Mouse (Mus musculus) spleen, postnatal 14 days (tissue): ENCODE data around the gene F5.
"Not testable (repeated sequence)": the region's sequence is repeated elsewhere in the genome, so short reads cannot be mapped to it uniquely, and the experiment has no call there.

Experiments
- DNase-seq, 2 experiments: peaks; one replicate each; pipeline ENCODE4 v3.0.0; 2021 to 2022; ENCODE audit warnings: low spot score in 2 of 2

F5 gene

DNA sequence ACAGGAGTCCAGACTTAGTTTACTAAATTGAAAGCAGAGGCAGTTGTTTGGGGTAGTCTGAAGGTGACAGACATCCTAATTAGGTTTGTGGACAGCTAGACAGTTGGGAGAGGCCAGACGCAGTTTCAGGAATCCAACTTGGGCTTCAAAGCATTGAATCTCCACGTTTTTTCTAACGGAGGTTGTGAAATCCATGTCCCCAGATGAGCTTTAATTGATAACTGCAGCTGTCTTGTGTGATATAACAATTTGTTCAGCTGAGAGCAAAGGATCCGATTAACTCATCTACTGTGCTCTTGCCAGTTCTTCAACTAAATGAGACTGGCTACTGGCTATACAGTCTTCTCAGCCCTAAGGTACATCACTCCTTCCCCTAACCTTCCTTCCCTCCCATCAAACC lies 6.9 kb downstream of the F5 start:
- DNase-seq: no peak

DNA sequence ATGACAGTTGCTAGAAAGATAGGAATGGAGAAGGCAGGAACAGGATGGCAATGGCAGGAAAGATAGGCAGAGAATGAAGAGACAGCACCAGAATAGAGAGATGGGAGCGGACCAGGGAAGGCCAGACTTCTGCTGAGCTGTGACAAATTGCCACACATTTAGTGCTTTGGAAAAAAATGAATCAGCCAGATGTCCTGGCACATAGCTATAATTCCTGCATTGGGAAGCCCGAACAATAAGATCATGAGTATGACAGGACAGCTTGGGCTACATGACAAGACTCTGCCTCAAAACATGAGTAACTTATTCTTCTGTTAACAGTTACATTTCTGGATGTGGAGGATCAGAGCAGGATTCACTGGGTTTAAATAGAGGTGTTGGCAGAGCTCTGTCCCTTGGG lies 8.1 kb downstream of the F5 start:
- no peak for DNase-seq

DNA sequence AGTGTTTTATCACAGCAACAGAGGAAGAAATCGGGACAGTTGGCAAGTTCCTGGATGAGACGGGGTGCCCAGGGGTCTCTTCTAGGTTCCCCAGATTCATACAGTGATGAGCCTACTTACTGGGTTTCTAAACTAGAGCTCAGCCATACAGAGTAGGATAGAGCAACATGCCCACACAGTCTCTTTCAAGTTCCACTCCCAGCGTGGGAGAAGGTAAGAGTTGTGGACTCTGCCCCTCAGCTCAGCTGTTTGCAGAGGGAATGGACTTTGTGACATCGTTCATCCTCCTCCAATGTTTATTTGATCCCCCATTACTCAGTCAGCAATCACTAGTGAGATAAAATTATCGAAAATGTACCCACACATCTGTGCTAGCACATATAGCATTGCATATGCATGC lies 11.1 kb downstream of the F5 start:
- no peak for DNase-seq

DNA sequence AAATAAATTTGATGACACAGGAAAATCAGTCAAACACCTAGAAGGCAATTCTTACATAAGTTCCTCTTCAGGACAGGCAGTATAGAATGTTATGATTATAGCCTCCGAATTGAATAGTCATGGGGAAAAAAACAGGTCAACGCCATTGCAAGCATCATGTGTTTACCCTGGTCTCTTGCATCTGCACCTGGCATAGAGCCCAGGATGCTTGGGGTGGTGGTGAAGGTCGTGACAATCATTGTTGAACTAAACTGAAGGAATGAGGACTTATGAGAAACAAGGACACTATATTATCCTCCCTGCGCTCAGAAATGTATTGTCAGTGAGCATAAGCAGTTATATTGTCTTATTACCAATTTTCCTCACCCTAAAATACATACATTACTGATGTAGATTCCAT lies 17.2 kb downstream of the F5 start:
- no peak for DNase-seq

DNA sequence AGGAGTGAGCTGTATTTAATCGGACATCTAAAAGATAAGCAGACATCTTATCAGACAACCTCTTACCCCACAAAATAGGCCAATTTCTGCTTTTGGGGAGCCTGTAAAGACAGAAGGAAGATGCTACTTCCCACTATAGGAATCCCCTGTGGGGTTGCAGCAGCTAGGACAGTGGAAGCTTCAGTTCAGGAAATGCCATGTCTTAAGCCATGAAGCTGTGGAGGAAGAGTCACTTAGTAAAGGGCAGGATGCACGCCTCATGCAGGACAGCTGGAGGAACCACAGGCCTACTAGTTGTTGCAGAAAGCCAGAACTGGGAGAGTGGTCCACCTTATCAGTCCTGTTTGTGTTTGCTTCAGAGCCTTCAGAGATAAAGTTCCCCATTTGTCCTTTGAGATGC lies 18.8 kb downstream of the F5 start:
- no peak for DNase-seq

DNA sequence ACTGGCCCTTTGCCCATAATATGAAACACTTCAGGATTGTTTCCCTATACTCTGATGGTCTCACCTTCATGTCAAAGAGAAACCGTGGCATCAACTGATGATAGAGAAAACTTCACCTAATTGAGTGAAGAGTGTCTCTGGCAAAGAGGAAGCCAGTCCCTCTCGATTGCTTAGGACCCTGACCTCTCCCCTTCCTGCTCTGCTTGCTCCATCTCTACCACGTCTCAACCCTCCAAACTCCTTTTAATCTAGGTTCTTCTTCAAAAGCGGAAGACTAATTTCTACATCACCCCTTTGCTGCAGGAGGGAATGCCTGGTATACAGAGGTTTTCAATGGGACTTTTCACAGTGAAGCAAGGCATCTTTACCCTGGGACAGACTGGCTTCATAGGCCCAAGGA lies 21.5 kb downstream of the F5 start:
- no peak for DNase-seq

DNA sequence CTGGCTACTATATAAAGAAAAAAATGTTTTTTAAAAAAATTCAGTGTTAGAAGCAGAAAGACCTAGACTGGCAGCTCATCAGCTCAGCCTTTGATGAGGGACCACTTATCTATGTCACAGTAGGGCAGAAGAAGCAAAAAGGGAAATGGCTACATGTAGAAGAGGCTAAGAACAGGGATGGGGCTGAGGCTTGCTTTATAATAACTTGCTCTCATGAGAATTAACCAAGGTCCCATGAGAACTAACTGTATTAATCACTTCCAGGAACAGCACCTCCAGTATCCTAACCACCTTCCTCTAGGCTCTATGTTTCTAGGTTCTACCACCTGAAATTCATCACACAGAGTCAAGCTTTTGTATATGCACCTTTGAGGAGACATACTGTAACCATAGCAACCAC lies 25.2 kb downstream of the F5 start:
- DNase-seq: no peak

DNA sequence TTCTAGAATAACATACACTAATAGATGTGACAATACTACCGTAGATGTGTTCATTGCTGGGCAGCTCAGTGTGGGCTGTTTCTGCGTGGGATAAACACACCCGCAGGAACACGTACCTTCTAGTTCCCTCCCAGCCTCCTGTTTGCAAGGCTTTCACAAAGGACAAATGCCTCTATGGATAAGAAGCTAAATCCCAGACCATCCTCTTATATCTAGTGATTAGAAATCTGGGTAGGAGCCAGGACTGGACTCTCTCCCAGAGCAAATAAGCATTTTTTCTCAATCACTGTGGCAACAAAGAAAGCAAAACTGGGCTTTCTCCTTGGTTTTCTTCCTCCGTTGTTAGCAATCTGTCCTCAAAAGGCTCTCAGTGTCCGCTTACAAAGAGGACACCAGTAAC lies 26.8 kb downstream of the F5 start:
- DNase-seq: no peak

DNA sequence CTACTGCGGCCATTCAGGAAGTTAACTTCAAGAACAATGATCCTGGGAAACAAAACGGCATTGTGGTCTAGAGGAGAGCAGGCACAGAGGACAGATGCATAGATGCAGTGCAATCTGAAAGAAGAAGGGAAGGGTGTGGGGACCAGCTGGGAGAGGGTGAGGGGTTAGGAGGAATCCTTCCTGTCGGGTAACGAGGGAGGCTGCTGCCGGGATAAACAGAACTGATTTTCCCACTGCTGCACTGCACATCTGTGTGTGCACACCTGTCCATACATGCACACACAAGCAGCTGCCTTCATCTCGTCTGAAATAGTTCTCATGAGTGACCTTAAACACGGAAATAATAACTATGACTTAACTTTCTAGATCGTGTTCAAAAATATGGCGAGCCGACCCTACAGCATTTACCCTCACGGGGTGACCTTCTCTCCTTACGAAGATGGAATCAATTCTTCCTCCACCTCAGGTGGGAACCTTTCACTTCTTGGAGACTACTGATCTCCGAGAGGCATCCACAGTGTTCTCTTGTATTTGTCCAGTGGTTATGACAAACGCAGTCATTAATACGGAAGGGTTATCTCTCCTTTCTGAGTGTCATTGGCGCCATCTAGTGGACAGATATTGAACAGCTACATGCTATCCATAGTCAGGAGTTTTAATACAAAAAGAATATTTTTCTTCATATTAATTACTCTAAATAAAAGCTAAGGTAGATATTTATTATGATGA lies 32.7 kb downstream of the F5 start:
- peak in 1 of 2 experiments; percentile 51 for DNase-seq

DNA sequence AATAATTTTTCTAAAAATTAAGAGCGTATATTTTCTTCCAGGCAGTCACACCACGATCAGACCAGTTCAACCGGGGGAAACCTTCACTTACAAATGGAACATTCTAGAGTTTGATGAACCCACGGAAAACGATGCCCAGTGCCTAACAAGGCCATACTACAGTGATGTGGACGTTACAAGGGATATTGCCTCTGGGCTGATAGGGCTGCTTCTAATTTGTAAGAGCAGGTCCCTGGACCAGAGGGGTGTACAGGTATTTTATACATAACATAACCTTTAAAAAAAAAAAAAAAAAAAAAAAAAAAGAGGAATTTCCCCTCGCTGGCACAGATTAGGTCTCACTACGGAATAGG lies 33.2 kb downstream of the F5 start:
- DNase-seq: no peak

DNA sequence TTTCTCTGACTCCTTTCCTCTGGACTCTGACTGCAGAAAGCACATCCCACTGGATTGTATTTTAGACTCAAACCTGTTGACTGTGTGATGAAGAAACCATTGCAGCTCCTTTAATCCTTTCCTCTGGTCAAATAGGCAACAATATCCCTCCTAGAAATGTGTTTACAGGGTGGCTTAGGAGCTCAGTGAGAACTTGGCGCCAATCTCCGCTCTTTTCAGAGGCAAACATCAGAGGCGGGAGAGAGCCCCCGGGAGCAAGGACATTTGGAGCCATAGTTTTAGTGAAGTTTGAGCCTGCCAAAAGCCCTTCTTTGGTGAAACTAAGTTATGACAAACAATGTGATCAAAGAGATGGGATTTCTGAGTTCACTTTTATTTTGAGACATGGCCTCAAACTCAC lies 33.7 kb downstream of the F5 start:
- no peak for DNase-seq

DNA sequence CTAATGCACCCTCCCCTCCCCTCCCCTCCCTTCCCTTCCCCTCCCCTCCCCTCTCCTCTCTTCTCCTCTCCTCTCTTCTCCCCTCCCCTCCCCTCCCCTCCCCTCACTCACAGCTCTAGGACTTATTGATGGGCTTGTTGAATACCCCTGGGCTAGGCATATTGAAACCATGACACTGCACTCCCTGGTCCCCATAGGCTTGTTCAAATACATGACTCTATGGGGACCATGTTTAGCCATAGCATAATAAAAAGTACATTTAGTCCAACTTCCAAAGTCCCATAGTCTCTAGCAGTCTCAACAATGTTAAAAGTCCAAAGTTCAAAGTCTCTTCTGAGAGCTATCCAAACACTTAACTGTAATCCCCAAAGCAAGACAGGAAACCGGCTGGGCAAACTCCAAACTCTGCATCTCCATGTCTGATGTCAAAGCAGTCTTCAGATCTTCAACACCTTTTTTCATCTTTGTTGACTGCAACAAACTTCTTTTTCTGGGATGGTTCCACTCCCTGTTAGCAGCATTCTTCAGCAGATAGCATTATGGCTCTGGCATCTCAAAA lies 35.4 kb downstream of the F5 start:
- DNase-seq: no peak

DNA sequence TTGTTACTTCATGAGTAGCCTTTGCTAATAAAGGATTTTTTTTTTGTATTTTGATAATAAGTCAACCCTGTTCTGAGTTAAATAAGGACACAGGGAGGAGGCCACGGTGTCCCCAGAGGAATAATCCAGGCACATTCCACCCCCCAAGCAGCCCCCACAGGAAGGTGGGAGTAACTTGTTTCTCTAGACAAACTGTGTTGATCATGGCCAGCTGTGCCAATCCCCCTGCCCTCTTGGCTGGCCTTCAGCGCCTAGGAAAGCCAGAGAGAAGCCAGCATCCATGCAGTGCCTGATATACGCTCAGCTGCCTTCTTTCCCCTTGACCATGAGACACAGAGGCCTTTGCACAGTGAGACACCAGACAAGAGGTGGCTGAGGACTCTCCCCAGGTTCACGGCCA lies 47.9 kb downstream of the F5 start:
- DNase-seq: no peak

DNA sequence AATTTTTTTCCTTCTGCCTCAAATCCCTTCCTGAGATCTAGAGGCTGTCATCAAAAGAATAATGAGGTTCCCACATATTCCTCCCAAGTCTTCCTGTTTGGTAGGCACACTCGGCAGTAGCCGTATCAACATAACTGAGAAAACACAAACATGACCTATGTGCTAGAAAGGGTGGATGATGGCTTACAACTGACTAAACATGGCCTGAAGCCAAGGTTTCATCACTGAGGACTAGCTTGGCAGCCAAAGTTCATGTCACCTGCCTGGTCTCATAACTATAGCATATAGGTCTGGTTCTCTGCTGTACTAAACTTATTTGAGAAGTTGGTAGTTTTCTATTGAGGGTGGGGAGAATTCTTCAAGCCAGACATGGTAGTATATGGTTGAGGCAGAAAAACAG lies 56.8 kb downstream of the F5 start:
- no peak for DNase-seq

DNA sequence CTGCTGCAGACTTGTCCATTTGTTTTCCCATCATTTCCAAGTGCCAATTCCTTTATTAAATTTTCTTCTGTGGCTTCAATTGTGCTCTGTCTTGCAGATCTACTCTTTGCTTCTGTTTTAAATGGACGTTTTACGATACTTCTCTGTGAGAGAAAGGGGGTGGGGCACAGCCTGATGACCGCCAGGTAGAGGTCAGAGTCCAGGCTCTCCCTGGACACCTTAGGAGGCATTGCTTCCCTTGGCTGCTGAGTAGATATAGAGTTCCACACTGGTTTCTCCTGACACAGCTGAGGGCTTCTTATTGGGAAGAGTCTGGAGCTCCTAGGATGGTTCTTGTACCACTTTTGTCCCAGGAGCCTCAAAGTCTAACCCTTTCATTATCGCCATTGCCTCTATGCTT lies 59.3 kb downstream of the F5 start:
- DNase-seq: no peak

DNA sequence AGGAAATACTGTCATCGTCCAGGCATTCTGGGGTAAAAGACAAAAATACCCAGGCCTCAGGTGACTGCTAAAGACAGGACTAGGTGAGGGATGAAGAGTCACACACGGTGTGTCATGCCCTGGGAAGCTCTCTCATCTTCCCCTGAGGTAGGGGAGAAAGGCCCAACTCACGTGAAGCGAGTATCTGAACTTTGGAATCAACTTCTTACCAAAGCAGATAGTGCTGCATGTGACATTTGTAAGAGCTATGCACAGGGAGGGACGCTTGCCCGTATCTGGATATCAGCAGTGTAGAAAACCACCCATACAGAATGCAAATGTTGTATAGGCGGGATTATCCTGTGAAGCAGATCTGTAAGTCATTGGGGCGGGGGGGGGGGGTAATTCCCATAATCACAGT lies 61.0 kb downstream of the F5 start:
- no peak for DNase-seq

DNA sequence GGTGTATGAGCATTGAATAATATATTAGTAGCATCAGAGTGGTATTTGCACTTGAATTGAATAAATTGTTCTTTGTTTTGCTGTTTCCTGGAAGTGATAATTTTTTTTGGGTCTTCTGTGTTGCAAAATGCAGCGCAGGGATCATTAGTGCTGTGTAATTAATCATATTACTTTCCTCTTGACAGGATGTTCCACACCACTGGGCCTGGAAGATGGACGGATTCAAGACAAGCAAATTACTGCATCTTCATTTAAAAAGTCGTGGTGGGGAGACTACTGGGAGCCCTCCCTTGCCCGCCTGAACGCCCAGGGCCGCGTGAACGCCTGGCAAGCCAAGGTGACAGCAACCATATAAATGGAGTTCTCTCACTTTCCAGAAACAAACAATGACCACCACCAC lies 62.6 kb downstream of the F5 start:
- no peak for DNase-seq

DNA sequence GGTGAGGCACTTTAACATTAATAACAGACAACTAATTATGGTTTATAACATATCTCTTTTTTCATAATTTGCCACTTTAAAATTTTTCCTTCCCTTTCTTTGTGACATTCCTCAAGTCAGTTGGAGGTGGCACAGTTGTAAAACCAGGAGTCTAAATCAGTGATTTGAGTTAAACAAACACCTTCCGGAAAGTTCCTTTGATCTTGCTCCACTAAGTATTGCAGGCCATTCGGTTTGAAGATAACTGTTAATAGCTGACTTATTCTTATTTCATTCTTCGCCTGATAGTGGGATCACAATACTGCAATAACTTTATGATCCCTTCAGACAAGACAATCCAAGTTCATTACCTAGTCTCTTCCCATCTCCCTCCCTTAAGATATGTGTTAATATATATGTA lies 63.5 kb downstream of the F5 start:
- no peak for DNase-seq

DNA sequence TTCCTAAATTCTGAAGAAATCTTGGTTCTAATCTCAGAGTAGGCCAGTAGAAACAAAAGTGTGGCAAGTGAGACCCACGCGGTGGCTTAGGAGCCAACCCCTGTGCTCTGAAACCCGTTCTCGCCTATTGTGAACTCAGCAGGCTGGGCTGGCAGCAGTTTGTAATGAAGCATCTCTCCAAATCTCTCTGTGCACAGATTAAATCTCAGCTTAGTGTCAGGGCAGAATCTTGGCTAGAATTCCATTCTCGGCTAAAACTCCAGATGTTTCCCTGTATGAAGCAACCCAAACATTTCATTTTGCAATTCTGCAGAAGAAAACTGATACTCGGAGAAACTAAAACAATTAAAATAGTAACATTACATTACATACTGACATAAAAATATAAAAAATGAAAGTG lies 63.9 kb downstream of the F5 start:
- no peak for DNase-seq

DNA sequence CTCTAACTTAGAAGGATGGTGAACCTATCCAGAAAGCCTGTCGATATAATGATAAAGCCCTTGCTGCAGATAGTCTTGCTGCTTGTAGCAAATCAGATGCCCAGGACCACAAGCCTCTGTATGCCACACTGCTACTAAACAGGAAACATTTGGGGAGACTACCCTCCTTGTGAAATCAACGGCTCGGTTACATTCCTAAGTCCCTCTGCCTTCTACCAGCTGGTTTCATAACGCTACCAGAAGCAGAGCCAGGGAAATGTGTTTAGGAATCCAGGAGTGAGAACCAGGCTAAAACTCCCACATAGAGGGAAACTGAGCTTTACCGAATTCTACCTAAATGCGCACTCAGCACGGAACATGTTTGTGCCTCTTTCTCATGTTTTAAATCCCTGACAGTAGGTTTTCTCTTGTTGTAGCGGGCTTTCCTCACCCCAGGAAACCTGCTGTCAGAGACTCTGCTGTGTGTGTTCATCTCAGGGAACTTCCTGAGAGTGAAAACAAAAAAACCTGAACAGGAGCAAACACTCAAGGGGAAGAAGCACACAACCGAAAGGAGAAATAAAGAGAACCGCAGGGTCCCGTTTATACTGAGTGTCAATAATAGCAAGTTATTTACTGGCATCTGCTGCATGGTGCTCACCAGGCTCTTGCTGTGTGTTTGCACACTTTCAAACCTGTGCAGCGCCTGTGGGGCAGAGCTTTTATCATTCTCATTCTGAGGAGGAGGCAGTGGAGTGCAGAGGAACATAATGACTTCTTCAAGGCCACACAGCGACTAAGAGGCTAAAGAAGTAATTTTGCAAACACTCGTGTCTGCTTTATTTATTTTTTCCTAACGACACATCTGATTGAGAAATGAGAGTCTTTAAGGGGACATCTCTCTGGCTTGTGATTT lies 66.4 kb downstream of the F5 start:
- DNase-seq: no peak

DNA sequence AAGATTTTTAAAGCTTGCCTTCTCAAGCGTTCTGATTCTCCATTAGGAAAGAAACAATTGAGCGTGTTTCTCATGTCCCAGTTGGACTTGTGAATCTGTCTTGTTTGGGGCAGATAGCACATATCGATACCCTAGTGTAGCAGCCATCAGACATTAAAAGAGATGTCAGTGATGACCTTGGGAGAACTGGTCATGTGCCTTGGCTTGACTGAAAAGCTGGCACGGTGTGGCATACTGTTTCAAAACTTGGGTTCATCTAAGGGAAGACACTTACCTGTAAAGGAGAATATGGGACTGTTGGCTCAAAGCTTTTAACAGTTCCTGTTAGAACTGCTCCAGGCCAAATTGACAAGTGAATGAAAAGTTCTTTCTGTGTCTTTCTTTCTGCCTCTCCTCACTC lies 68.6 kb downstream of the F5 start:
- DNase-seq: no peak

DNA sequence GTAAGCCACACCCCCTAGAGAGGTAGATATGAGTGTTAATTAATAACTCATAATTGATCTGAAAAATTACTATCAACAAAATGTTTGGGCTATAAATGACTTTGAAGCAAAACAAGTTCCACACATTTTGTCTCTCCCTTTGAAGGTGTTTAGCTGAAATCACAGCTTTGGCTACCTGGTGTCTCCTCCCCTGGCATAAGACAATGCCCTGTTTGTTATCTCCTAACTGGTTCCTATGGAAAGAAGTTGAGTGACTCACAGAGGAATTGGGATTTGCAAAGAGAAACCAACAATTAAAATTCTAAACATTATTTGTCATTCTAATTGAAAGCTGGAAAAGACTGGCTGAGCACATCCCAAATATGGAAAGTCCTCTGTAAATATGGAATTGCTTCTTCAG lies 71.5 kb downstream of the F5 start:
- DNase-seq: no peak

DNA sequence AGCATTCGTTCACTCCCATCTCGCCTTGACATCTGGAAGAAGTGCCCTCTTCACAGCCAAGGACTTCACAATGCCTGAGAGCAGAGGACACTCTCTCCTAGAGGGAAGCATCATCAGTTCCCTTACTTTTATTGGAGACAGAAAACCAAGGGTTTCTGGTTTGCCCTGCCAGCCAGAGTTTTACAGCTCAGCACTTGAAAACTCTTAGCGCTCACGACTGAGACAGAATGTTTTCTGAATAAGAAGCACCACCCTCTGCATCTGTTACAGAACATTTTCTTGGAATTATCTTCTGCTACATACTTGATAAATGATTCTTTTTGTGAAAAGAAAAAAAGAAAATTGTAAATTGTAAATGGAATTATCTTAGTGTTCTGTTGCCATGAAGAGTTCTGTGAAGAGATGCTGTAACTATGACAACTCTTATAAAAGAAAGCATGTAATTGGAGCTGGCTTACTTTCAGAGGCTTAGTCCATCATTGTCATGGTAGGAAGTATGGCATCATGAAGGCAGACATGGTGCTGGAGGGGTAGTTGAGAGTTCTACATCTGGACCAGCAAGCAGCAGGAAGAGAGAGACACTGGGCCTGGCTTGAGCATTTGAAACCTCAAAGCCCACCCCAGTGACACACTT lies 80.4 kb downstream of the F5 start:
- DNase-seq: not testable (repeated sequence)
